Mouse (Mus musculus) right cerebral cortex, postnatal 10 days (tissue): Measurements from ENCODE around the gene Cc2d2b.

ENCODE experiments used
- DNase-seq, 2 experiments: peaks; one replicate each; pipeline ENCODE4 v3.0.0; 2021; ENCODE audit warnings: low spot score in 2 of 2

The Cc2d2b gene

GRCm38 (mm10) chr19:40754311-40754710, 5.8 kb downstream of the Cc2d2b start:
- DNase-seq: no peak

GRCm38 (mm10) chr19:40760071-40760470, 11.5 kb downstream of the Cc2d2b start:
- DNase-seq: no peak

GRCm38 (mm10) chr19:40762023-40762759, 13.6 kb downstream of the Cc2d2b start:
- peak; percentile 64 to 76 for DNase-seq

GRCm38 (mm10) chr19:40767189-40767588, 18.6 kb downstream of the Cc2d2b start:
- no peak for DNase-seq

GRCm38 (mm10) chr19:40769341-40769770, 20.8 kb downstream of the Cc2d2b start:
- no peak for DNase-seq

- no peak for DNase-seq
Measured at GRCm38 (mm10) chr19:40788004-40788714, 39.6 kb downstream of the Cc2d2b start.

- no peak for DNase-seq
Measured at GRCm38 (mm10) chr19:40788715-40789084, 40.1 kb downstream of the Cc2d2b start.

GRCm38 (mm10) chr19:40805176-40805737, 56.7 kb downstream of the Cc2d2b start:
- DNase-seq: no peak

- DNase-seq: no peak
Measured at GRCm38 (mm10) chr19:40809858-40810257, 61.3 kb downstream of the Cc2d2b start.

GRCm38 (mm10) chr19:40811840-40812239, 63.3 kb downstream of the Cc2d2b start:
- no peak for DNase-seq

GRCm38 (mm10) chr19:40812778-40813177, 64.2 kb downstream of the Cc2d2b start:
- no peak for DNase-seq

GRCm38 (mm10) chr19:40813385-40813784, 64.8 kb downstream of the Cc2d2b start:
- DNase-seq: no peak

GRCm38 (mm10) chr19:40815645-40816183, 67.2 kb downstream of the Cc2d2b start:
- DNase-seq: no peak

GRCm38 (mm10) chr19:40817901-40818532, 69.5 kb downstream of the Cc2d2b start:
- DNase-seq: no peak

GRCm38 (mm10) chr19:40818764-40819163, 70.2 kb downstream of the Cc2d2b start:
- DNase-seq: peak in 1 of 2 experiments; percentile 22

- DNase-seq: no peak
Measured at GRCm38 (mm10) chr19:40821306-40821825, 72.8 kb downstream of the Cc2d2b start.

- DNase-seq: no peak
Measured at GRCm38 (mm10) chr19:40825636-40826035, 77.1 kb downstream of the Cc2d2b start.

- DNase-seq: no peak
Measured at GRCm38 (mm10) chr19:40826735-40827134, 78.2 kb downstream of the Cc2d2b start.

GRCm38 (mm10) chr19:40830198-40830597, 81.6 kb downstream of the Cc2d2b start:
- no peak for DNase-seq

GRCm38 (mm10) chr19:40830703-40831415, 82.3 kb downstream of the Cc2d2b start, which contains the start of gene Ccnj:
Ccnj (plus strand) TSS chr19:40831279.
- peak; percentile 95 for DNase-seq
